Mouse (Mus musculus) midbrain, embryonic 16.5 days (tissue): Measurements from ENCODE around the gene Pcp4l1. TPM values are rescaled to one million over a fixed set of nuclear protein-coding genes. Genes with fewer than 3 reads are reported as not detected.
A peak's percentile ranks its signal among the peaks of the same experiment; 100 is the strongest.

Experiments used
- ATAC-seq: fragments of 200-750 bp; cut with Nextera tagmentation; 2 replicates; pipeline ENCODE4 v1.8.0; 2017; ENCODE audit warnings: moderate TSS enrichment
- H3K27ac ChIP-seq: fragments of 300-500 bp; sonication (generic); 2 replicates; pipeline ENCODE4 v1.5.1; 2014; ENCODE audit warnings: mild to moderate bottlenecking, low read length, mixed read lengths
- H3K27me3 ChIP-seq: fragments of 300-500 bp; sonication (generic); 2 replicates; pipeline ENCODE4 v1.6.1; 2014; ENCODE audit warnings: low read depth, low read length, mixed read lengths; ENCODE audit not compliant: control insufficient read depth, insufficient read depth
- H3K36me3 ChIP-seq: fragments of 300-500 bp; sonication (generic); 2 replicates; pipeline ENCODE4 v1.6.1; 2014; ENCODE audit warnings: mild to moderate bottlenecking, low read length, moderate library complexity, mixed read lengths; ENCODE audit not compliant: control insufficient read depth, insufficient read depth
- H3K4me1 ChIP-seq: fragments of 300-500 bp; sonication (generic); 2 replicates; pipeline ENCODE4 v1.6.1; 2014; ENCODE audit warnings: mild to moderate bottlenecking, low read length, mixed read lengths; ENCODE audit not compliant: control insufficient read depth, insufficient read depth
- H3K4me2 ChIP-seq: fragments of 300-500 bp; sonication (generic); 2 replicates; pipeline ENCODE4 v1.6.1; 2014; ENCODE audit warnings: mild to moderate bottlenecking, low read length, mixed read lengths
- H3K4me3 ChIP-seq: fragments of 300-500 bp; sonication (generic); 2 replicates; pipeline ENCODE4 v1.5.1; 2014; ENCODE audit warnings: low read depth, mild to moderate bottlenecking, low read length, moderate library complexity, mixed read lengths
- H3K9ac ChIP-seq: fragments of 300-500 bp; sonication (generic); 2 replicates; pipeline ENCODE4 v1.6.1; 2014; ENCODE audit warnings: low read depth, low read length, mixed read lengths
- H3K9me3 ChIP-seq: fragments of 300-500 bp; sonication (generic); replicated peaks from 2 replicates; pipeline ENCODE4 v1.6.1; 2014; ENCODE audit warnings: mild to moderate bottlenecking, low read length, mixed read lengths; ENCODE audit not compliant: control insufficient read depth, poor library complexity, severe bottlenecking
- WGBS: fragments of 180-500 bp; shearing (Covaris S2); extraction: QIAGEN DNeasy Blood & Tissue Kit; methylation state at CpG from one replicate; pipeline ENCODE4 v1.1.7; 2014; 5-methylcytosine and 5-hydroxymethylcytosine counted together
- polyA plus RNA-seq: library from polyadenylated mRNA; unstranded; fragments of >200 nt; fragmentation: Nextera tagmentation; extraction: Ambion mirVana; gene quantifications from 2 replicates; pipeline ENCODE4 v1.2.1, GENCODE M21; 2015

Gene Pcp4l1
- polyA plus RNA-seq, 1 experiment from 2014 or later: 20.7 TPM

DNA sequence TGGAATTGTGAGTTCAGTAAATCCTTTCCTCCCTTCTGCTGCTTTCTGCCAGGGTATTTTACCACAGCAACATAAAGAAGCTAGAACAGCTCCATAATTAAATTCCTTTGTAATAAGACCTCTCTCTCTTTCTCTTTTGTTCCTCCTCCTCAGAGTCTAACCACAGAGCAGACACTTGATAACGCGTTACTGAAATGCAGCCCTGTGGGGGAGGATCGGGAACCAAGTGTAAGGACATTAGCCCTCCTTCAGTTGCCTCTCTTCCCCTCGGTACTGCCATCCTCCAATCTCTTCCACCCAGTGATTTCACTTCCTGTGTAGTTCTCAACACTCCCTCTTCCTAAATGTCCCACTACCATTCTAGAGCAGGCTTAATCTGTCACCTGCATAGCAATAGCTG is 13.3 kb upstream of the Pcp4l1 start:
- Histone ChIP-seq H3K36me3 (no peaks in the 10 kb centered on the region), H3K27ac (no peak overlapping the region), H3K9ac (no peak overlapping the region), H3K4me3 (no peak overlapping the region), H3K27me3 (no peaks in the 10 kb centered on the region), H3K4me2 (no peak overlapping the region), H3K9me3 (no peaks in the 10 kb centered on the region), H3K4me1 (no peaks in the 10 kb centered on the region)
- 16% methylated on average over 4 of the region's 4 CpGs for WGBS
- no peak for ATAC-seq

GRCm38 (mm10) chr1:171205704-171206493 is 9.8 kb upstream of the Pcp4l1 start:
- H3K9ac ChIP-seq: no peak overlapping the region
- no peak overlapping the region for H3K27ac ChIP-seq
- no peaks in the 10 kb centered on the region for H3K9me3 ChIP-seq
- no peaks in the 10 kb centered on the region for H3K4me1 ChIP-seq
- 65% methylated on average over 6 of the region's 6 CpGs for WGBS
- no peaks in the 10 kb centered on the region for H3K36me3 ChIP-seq
- H3K4me3 ChIP-seq: no peak overlapping the region
- no peaks in the 10 kb centered on the region for H3K27me3 ChIP-seq
- no peak overlapping the region for H3K4me2 ChIP-seq
- no peak for ATAC-seq

DNA sequence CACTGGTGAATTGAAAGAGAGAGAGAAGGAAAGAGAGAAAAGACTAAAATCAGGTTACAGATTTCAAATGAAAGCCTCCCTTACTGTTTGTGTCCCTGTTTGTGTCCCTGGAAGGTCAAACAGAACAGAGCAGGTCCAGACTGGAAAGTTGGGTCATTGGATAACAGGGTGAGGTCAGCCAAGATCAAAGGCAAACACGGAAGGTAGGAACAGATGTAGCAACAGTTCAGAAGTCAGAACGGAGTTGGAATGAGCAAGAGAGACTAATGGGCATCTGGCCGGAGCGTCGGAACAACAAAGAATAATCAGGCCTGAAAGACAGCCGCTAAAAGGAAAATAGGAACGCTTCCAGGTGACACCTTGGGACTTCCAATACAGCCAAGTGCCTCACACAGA is 8.2 kb upstream of the Pcp4l1 start:
- ATAC-seq: no peak
- no peaks in the 10 kb centered on the region for H3K27me3 ChIP-seq
- no peak overlapping the region for H3K27ac ChIP-seq
- H3K4me2 ChIP-seq: no peak overlapping the region
- H3K9ac ChIP-seq: no peak overlapping the region
- no peaks in the 10 kb centered on the region for H3K36me3 ChIP-seq
- H3K4me3 ChIP-seq: no peak overlapping the region
- H3K9me3 ChIP-seq: no peaks in the 10 kb centered on the region
- H3K4me1 ChIP-seq: no peaks in the 10 kb centered on the region
- WGBS: 70% methylated on average over 7 of the region's 7 CpGs

DNA sequence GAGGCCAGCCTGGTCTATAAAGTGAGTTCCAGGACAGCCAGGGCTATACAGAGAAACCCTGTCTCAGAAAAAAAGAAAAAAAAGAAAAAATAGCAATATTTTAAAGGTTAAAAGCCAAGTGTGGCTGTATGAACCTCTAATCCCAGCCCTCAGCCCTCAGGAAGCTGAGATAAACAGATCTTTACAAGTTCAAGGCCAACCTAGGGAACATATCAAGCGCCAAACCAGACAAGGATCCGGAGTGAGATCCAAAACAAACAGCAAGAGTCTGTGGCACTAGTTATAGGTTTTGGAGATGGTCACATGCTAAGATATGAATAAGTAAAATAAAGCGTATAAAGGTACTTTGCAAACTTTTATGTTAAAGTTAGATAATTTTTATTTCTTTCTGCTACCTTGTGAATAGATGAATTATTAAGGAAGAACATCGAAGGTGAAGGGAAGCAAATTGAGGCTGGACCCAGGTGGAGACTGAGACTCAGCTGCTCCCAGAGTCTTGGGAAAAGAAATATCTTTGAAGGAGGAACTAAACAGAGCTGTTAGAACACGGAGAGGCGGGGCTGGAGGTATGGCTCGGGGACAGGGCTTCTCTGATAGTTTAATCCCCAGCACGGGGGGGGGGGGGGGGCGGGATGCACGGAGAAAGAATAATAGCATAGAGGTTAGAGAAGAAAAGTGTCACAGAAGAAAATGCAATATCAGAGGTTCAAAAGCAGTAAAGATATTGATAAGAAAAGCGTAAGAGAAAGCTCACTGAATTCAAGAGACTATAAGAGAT is 7.6 kb upstream of the Pcp4l1 start:
- Histone ChIP-seq H3K9me3 (no peaks in the 10 kb centered on the region), H3K27me3 (no peaks in the 10 kb centered on the region), H3K27ac (no peak overlapping the region), H3K4me1 (no peaks in the 10 kb centered on the region), H3K36me3 (no peaks in the 10 kb centered on the region), H3K4me3 (no peak overlapping the region), H3K4me2 (no peak overlapping the region), H3K9ac (no peak overlapping the region)
- ATAC-seq: no peak
- WGBS: 54% methylated on average over 11 of the region's 11 CpGs

- Histone ChIP-seq H3K27ac (no peak overlapping the region), H3K9me3 (no peaks in the 10 kb centered on the region), H3K27me3 (no peaks in the 10 kb centered on the region; the same call in 1 of the 2 replicates), H3K4me2 (no peak overlapping the region), H3K4me1 (peaks cover 3% of the 10 kb centered on the region; the same call in 1 of the 2 replicates), H3K9ac (no peak overlapping the region), H3K36me3 (no peaks in the 10 kb centered on the region), H3K4me3 (no peak overlapping the region)
- WGBS: 98% methylated on average over 1 of the region's 1 CpGs
- ATAC-seq: no peak
These were observed 4.7 kb upstream of the Pcp4l1 start for GRCm38 (mm10) chr1:171200769-171201168.

GRCm38 (mm10) chr1:171199532-171199931 is 3.5 kb upstream of the Pcp4l1 start:
- H3K27ac ChIP-seq: no peak overlapping the region
- no peak overlapping the region for H3K9ac ChIP-seq
- no peaks in the 10 kb centered on the region for H3K36me3 ChIP-seq
- H3K27me3 ChIP-seq: peaks cover under 1% of the 10 kb centered on the region
- WGBS: 62% methylated on average over 1 of the region's 1 CpGs
- no peak overlapping the region for H3K4me2 ChIP-seq
- no peak for ATAC-seq
- H3K9me3 ChIP-seq: no peaks in the 10 kb centered on the region
- H3K4me1 ChIP-seq: peaks cover 3% of the 10 kb centered on the region; the same call in 1 of the 2 replicates
- no peak overlapping the region for H3K4me3 ChIP-seq

- H3K36me3 ChIP-seq: no peaks in the 10 kb centered on the region
- peak overlapping the region; percentile 63 for H3K4me3 ChIP-seq
- peak overlapping the region; percentile 72 for H3K9ac ChIP-seq
- H3K27me3 ChIP-seq: peaks cover 4% of the 10 kb centered on the region
- ATAC-seq: peak; percentile 43
- peaks cover 18% of the 10 kb centered on the region for H3K4me1 ChIP-seq
- 6% methylated on average over 20 of the region's 20 CpGs for WGBS
- H3K9me3 ChIP-seq: no peaks in the 10 kb centered on the region
- H3K27ac ChIP-seq: no peak overlapping the region
- peak overlapping the region; percentile 95 for H3K4me2 ChIP-seq
These were observed 834 bp downstream of the Pcp4l1 start for GRCm38 (mm10) chr1:171195046-171195822.

- ATAC-seq: no peak
- H3K27ac ChIP-seq: no peak overlapping the region
- H3K36me3 ChIP-seq: no peaks in the 10 kb centered on the region
- H3K9ac ChIP-seq: no peak overlapping the region; the same call in 1 of the 2 replicates
- H3K27me3 ChIP-seq: peaks cover 4% of the 10 kb centered on the region
- H3K4me2 ChIP-seq: peak overlapping the region; percentile 51
- no peaks in the 10 kb centered on the region for H3K9me3 ChIP-seq
- peak overlapping the region; percentile 29; the same call in 1 of the 2 replicates for H3K4me3 ChIP-seq
- peaks cover 23% of the 10 kb centered on the region for H3K4me1 ChIP-seq
- 26% methylated on average over 11 of the region's 11 CpGs for WGBS
These were observed 1.9 kb downstream of the Pcp4l1 start for GRCm38 (mm10) chr1:171193911-171194830.
